Mouse (Mus musculus): Measurements from ENCODE around the gene Xxylt1.

- TF ChIP-seq CTCF (IDR thresholded peaks at IDR 0.05; ENCODE audit: low read depth, low read length) = no peak
- TF ChIP-seq POLR2A (IDR thresholded peaks at IDR 0.05; ENCODE audit: borderline replicate concordance, low read depth, low read length) = no peak
Observed at GRCm38 (mm10) chr16:30992568-30992967, 88.7 kb downstream of the Xxylt1 start.
